Mouse (Mus musculus): ENCODE measurements around the gene Nt5c. TPM values are rescaled to one million over a fixed set of nuclear protein-coding genes. Genes with fewer than 3 reads are reported as not detected.

Nt5c gene
- polyA plus RNA-seq, 1 experiment from 2014 or later, result 67.4 TPM

DNA sequence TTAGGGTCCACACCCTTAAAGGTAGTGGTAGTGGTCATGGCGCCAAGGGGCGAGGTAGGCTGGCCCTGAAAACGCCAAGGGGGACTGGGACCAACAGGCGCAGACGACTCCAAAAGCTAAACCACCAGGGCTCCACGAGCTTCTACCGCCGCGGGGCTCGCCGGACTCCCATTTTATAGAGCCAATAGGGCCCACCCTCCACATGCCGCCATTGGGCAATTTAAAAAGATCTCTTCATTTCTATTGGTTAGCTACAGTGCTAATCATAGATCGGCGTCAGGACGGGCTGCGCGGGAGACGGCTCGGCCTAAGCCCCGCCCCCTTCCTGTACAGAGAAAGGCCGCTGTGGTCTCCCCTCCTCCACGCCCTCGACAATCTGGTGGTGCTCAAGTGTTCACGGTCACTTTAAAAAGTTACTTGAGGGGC lies 22.6 kb upstream of the Nt5c start, which contains the start of gene Jpt1:
Gene Jpt1 (minus strand): TSS at position 150 of the 426 bp plus-strand sequence.
- H3K9ac ChIP-seq (replicated peaks; ENCODE audit: low read length), result peak within 1 kb of the TSS; percentile 98
- peaks cover 10% of the 10 kb centered on the region; the same call in 1 of the 2 replicates for H3K4me1 ChIP-seq (ENCODE audit: control insufficient read depth, insufficient read depth, low read length)
- H3K4me2 ChIP-seq (ENCODE audit: low read depth, low read length), result peak within 1 kb of the TSS; percentile 92
- ATAC-seq (replicated peaks; ENCODE audit: insufficient number of reproducible peaks, low FRiP score, low TSS enrichment, low read depth) (peak; percentile 92), DNase-seq (ENCODE audit: low spot score) (peak; percentile 98)
- no peaks in the 10 kb centered on the region for H3K27me3 ChIP-seq (ENCODE audit: control insufficient read depth, insufficient read depth, low read length)
- no peaks in the 10 kb centered on the region for H3K9me3 ChIP-seq (replicated peaks; ENCODE audit: control insufficient read depth, low read length)
- peak within 1 kb of the TSS; percentile 80 for H3K27ac ChIP-seq (replicated peaks; ENCODE audit: low read depth, low read length)
- peak within 1 kb of the TSS; percentile 100 for H3K4me3 ChIP-seq (ENCODE audit: low read depth, low read length)
- under 1% methylated on average over 24 of the region's 24 CpGs for WGBS
- no peaks in the 10 kb centered on the region for H3K36me3 ChIP-seq (replicated peaks; ENCODE audit: control insufficient read depth, insufficient read depth, low read depth, low read length)

DNA sequence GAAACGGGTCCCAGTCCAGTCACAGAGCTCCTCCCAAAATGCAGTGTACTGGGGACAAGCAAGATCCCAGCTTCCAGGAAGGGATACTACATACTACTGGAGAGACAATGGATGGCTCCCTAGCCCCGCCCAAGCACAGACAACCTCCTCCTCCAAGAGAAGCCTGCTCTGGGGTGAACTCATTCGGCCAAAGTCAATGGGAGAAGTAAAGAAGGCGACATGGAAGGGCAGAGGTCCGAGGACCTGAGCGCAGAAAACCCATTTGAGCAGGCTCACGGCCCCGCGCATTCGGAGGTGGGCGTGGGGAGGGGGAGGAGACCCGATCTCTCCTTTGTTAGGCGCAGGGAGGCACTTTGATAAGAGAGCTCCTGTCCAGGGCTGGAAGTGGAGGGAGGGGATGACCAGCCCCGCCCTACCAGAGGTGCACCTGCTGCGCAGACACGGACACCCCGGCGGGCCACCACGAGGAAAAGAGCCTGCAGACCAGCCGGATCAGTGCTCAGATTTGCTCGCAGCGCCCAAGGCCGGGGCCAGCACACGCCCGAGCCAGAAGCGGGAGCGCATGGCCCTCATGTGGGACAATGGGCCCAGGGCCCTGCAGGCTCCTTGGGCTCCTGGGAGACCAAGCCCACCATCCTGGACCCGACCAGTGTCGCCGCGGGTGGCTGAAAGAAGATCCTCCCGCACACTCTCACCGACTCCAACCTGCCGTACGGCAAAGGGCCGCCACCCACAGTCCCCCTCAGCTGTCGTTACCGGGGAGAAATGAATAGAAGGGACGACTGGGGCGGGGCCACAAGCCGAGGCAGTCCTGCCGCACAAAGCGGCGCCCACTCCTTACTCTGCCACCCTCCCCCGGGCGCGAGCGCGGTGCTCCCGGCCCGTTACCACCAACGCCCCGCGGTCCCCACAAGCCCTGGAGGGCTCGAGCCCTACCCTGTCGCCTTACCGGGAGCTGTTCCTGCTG lies 21.9 kb upstream of the Nt5c start:
- peak overlapping the region; percentile 92 for H3K4me2 ChIP-seq (ENCODE audit: low read depth, low read length)
- peak overlapping the region; percentile 80 for H3K27ac ChIP-seq (replicated peaks; ENCODE audit: low read depth, low read length)
- H3K4me1 ChIP-seq (ENCODE audit: control insufficient read depth, insufficient read depth, low read length), result peaks cover 10% of the 10 kb centered on the region; the same call in 1 of the 2 replicates
- peak overlapping the region; percentile 98 for H3K9ac ChIP-seq (replicated peaks; ENCODE audit: low read length)
- under 1% methylated on average over 55 of the region's 57 CpGs for WGBS
- H3K4me3 ChIP-seq (ENCODE audit: low read depth, low read length), result peak overlapping the region; percentile 100
- ATAC-seq (replicated peaks; ENCODE audit: insufficient number of reproducible peaks, low FRiP score, low TSS enrichment, low read depth) (peak; percentile 36), DNase-seq (ENCODE audit: low spot score) (peak; percentile 67)
- no peaks in the 10 kb centered on the region for H3K36me3 ChIP-seq (replicated peaks; ENCODE audit: control insufficient read depth, insufficient read depth, low read depth, low read length)
- H3K9me3 ChIP-seq (replicated peaks; ENCODE audit: control insufficient read depth, low read length), result no peaks in the 10 kb centered on the region
- H3K27me3 ChIP-seq (ENCODE audit: control insufficient read depth, insufficient read depth, low read length), result no peaks in the 10 kb centered on the region

DNA sequence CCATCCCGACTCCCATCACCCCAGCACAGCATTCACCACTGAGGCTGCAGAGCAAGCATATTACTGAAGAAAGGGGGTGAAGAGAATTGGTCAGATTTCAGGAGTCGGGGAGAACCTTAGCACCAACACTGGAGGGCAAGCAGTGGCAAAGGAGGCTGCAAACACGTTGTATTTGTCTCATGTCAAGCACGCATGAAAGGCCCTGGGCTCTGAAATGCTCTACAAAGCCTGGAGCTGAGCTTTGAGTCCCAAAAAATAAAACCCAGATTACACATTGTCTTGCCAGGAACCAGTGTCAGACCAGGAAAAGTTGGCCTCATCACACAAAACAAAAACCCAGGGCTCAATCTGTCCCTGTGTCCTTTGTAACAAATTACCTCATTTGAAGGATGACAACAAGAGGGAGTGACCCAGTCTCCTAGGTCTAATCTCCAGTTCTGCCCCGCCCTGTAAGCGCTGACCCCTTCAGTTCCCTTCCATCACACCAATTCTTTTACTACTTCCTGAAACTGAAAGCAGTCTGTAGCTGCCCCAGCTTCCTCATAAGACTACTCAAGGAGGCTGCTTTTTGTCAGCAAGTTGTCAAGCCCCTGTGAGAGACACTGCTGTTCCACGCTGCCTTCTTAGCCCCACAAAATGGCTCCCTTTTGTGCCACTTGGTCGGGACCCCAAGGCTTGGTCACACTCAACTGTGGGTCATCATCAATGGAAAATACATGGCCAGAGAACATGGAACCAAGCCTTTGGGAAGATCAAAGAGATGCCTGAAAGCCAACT lies 20.9 kb upstream of the Nt5c start:
- H3K9ac ChIP-seq (replicated peaks; ENCODE audit: low read length), result peak overlapping the region; percentile 98
- H3K27ac ChIP-seq (replicated peaks; ENCODE audit: low read depth, low read length), result no peak overlapping the region; the same call in 1 of the 2 replicates
- no peak for ATAC-seq (replicated peaks; ENCODE audit: insufficient number of reproducible peaks, low FRiP score, low TSS enrichment, low read depth)
- 35% methylated on average over 8 of the region's 8 CpGs for WGBS
- peak overlapping the region; percentile 100 for H3K4me3 ChIP-seq (ENCODE audit: low read depth, low read length)
- H3K36me3 ChIP-seq (replicated peaks; ENCODE audit: control insufficient read depth, insufficient read depth, low read depth, low read length), result no peaks in the 10 kb centered on the region
- peak overlapping the region; percentile 92 for H3K4me2 ChIP-seq (ENCODE audit: low read depth, low read length)
- peaks cover 10% of the 10 kb centered on the region; the same call in 1 of the 2 replicates for H3K4me1 ChIP-seq (ENCODE audit: control insufficient read depth, insufficient read depth, low read length)
- no peak for DNase-seq (ENCODE audit: low spot score)
- no peaks in the 10 kb centered on the region for H3K9me3 ChIP-seq (replicated peaks; ENCODE audit: control insufficient read depth, low read length)
- H3K27me3 ChIP-seq (ENCODE audit: control insufficient read depth, insufficient read depth, low read length), result no peaks in the 10 kb centered on the region

DNA sequence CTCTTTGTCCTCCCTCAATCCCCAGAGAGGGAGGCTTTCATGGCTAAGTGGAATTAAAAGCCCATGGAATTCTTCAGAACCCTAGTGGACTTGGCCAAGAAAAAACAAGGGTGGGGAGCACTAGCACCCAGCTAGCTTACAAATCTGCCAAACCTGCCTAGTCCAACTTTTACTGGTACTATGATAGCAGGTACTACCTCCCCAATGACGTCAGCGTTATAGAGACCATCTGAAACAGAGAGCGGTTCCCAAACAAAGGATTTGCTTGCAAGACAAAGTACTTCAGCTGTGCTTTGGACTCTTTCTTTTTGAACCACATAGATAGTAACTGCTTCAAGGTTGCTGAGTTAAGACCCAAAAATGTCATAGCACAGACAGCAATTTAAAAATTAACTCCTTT lies 20.3 kb upstream of the Nt5c start:
- no peaks in the 10 kb centered on the region for H3K36me3 ChIP-seq (replicated peaks; ENCODE audit: control insufficient read depth, insufficient read depth, low read depth, low read length)
- ATAC-seq (replicated peaks; ENCODE audit: insufficient number of reproducible peaks, low FRiP score, low TSS enrichment, low read depth), result no peak
- DNase-seq (ENCODE audit: low spot score), result no peak
- peak overlapping the region; percentile 92 for H3K4me2 ChIP-seq (ENCODE audit: low read depth, low read length)
- H3K9ac ChIP-seq (replicated peaks; ENCODE audit: low read length), result peak overlapping the region; percentile 98
- H3K9me3 ChIP-seq (replicated peaks; ENCODE audit: control insufficient read depth, low read length), result no peaks in the 10 kb centered on the region
- WGBS, result 65% methylated on average over 3 of the region's 3 CpGs
- H3K27ac ChIP-seq (replicated peaks; ENCODE audit: low read depth, low read length), result no peak overlapping the region
- peak overlapping the region; percentile 100 for H3K4me3 ChIP-seq (ENCODE audit: low read depth, low read length)
- H3K27me3 ChIP-seq (ENCODE audit: control insufficient read depth, insufficient read depth, low read length), result no peaks in the 10 kb centered on the region
- peaks cover 10% of the 10 kb centered on the region; the same call in 1 of the 2 replicates for H3K4me1 ChIP-seq (ENCODE audit: control insufficient read depth, insufficient read depth, low read length)

DNA sequence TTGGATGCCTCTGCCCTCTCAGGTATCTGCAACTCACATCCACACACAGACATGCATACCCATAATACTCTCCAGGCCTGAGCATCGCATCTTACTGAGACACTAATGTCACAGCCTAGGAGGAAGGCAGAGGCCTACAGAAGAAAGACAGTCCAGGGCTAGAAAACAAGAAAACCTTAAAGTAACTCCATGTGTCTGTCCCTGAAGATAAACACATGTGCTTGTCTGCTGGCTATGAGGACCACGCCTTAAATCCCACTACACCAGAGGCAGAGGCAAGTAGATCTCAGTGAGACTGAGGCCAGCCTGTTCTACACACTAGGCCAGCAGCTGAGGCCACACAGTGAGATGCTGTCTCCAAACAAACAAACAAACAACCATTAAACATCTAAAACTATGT lies 19.5 kb upstream of the Nt5c start:
- peak overlapping the region; percentile 92 for H3K4me2 ChIP-seq (ENCODE audit: low read depth, low read length)
- no peaks in the 10 kb centered on the region for H3K36me3 ChIP-seq (replicated peaks; ENCODE audit: control insufficient read depth, insufficient read depth, low read depth, low read length)
- DNase-seq (ENCODE audit: low spot score) (no peak), ATAC-seq (replicated peaks; ENCODE audit: insufficient number of reproducible peaks, low FRiP score, low TSS enrichment, low read depth) (no peak)
- no peak overlapping the region for H3K4me3 ChIP-seq (ENCODE audit: low read depth, low read length)
- WGBS, result 68% methylated on average over 2 of the region's 2 CpGs
- no peaks in the 10 kb centered on the region for H3K27me3 ChIP-seq (ENCODE audit: control insufficient read depth, insufficient read depth, low read length)
- H3K4me1 ChIP-seq (ENCODE audit: control insufficient read depth, insufficient read depth, low read length), result peaks cover 10% of the 10 kb centered on the region; the same call in 1 of the 2 replicates
- peak overlapping the region; percentile 43 for H3K9ac ChIP-seq (replicated peaks; ENCODE audit: low read length)
- H3K9me3 ChIP-seq (replicated peaks; ENCODE audit: control insufficient read depth, low read length), result no peaks in the 10 kb centered on the region
- no peak overlapping the region for H3K27ac ChIP-seq (replicated peaks; ENCODE audit: low read depth, low read length)

DNA sequence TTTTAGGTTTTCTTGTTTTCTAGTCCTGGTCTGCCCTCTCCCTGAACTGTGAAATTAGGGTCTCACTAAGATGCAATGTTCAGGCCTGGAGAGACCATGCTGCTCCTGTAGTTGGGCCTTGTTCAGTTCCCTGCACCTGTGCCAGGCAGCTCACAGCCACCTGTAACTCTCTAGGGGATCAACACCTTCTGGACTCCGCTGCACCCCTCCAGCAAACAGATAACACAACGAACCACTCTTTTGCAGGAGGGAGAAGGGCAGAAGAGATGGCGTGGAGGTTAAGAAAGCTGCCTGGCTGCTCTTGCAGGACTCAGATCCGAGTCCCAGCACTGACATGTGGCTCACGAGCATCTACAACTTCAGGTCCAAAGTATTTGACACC lies 18.8 kb upstream of the Nt5c start:
- H3K27me3 ChIP-seq (ENCODE audit: control insufficient read depth, insufficient read depth, low read length), result no peaks in the 10 kb centered on the region
- no peak overlapping the region for H3K27ac ChIP-seq (replicated peaks; ENCODE audit: low read depth, low read length)
- H3K9me3 ChIP-seq (replicated peaks; ENCODE audit: control insufficient read depth, low read length), result no peaks in the 10 kb centered on the region
- WGBS, result 43% methylated on average over 5 of the region's 5 CpGs
- no peaks in the 10 kb centered on the region for H3K36me3 ChIP-seq (replicated peaks; ENCODE audit: control insufficient read depth, insufficient read depth, low read depth, low read length)
- DNase-seq (ENCODE audit: low spot score) (no peak), ATAC-seq (replicated peaks; ENCODE audit: insufficient number of reproducible peaks, low FRiP score, low TSS enrichment, low read depth) (no peak)
- H3K4me2 ChIP-seq (ENCODE audit: low read depth, low read length), result peak overlapping the region; percentile 38
- no peak overlapping the region for H3K4me3 ChIP-seq (ENCODE audit: low read depth, low read length)
- peaks cover 10% of the 10 kb centered on the region; the same call in 1 of the 2 replicates for H3K4me1 ChIP-seq (ENCODE audit: control insufficient read depth, insufficient read depth, low read length)
- H3K9ac ChIP-seq (replicated peaks; ENCODE audit: low read length), result no peak overlapping the region; the same call in 1 of the 2 replicates

DNA sequence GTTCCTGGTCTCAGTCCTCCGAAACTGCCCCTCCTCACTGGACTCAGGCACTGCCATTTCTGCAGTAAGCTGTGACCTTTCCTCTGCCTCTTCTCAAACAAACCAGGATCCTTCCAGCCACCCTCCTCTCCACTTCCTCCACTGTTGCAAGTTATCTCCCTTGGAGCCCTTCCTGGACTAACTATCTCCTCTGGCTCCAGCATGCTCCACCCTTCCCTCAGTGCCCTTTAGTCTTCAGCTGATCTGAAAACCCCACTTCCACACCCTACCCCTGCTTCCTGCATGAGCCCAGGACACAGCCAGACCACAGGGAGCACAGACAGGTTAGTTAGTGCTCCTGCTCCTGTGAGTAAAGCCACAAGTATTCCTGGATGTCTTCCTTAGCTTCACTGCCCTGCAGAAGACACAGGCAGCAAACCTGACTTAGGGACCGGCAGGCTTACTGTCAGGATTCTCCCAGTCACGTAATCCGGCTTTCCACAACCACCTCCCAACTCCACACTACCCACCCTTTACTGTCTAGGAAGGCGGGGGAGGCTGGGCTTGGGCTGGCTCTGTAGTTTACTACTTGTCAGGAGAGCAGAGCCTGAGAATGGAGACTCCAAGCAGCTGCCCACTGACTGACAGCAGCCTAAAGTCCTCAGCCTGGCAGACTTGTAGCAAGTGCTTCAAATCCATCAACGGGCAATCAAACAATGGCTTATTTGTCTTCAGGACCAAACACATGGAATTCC lies 18.3 kb upstream of the Nt5c start:
- Histone ChIP-seq H3K4me2 (ENCODE audit: low read depth, low read length) (peak overlapping the region; percentile 38; the same call in 1 of the 2 replicates), H3K9ac (replicated peaks; ENCODE audit: low read length) (no peak overlapping the region), H3K9me3 (replicated peaks; ENCODE audit: control insufficient read depth, low read length) (no peaks in the 10 kb centered on the region), H3K4me1 (ENCODE audit: control insufficient read depth, insufficient read depth, low read length) (peaks cover 10% of the 10 kb centered on the region; the same call in 1 of the 2 replicates), H3K4me3 (ENCODE audit: low read depth, low read length) (no peak overlapping the region), H3K36me3 (replicated peaks; ENCODE audit: control insufficient read depth, insufficient read depth, low read depth, low read length) (no peaks in the 10 kb centered on the region; the same call in 1 of the 2 replicates), H3K27me3 (ENCODE audit: control insufficient read depth, insufficient read depth, low read length) (no peaks in the 10 kb centered on the region), H3K27ac (replicated peaks; ENCODE audit: low read depth, low read length) (no peak overlapping the region)
- 37% methylated on average over 6 of the region's 6 CpGs for WGBS
- ATAC-seq (replicated peaks; ENCODE audit: insufficient number of reproducible peaks, low FRiP score, low TSS enrichment, low read depth), result no peak
- no peak for DNase-seq (ENCODE audit: low spot score)

Data from embryonic facial prominence, embryonic 11.5 days (tissue).